Mouse (Mus musculus): ENCODE data around the gene Rnf43. TPM values are rescaled to one million over a fixed set of nuclear protein-coding genes. Genes with fewer than 3 reads are reported as not detected.

Rnf43 gene
- polyA plus RNA-seq, 1 experiment from 2014 or later = 0.70 TPM

GRCm38 (mm10) chr11:87751031-87751430, 88.5 kb downstream of the Rnf43 start:
- 32% methylated on average over 8 of the region's 8 CpGs for WGBS (ENCODE audit: missing documents)
- Histone ChIP-seq H3K4me3 (ENCODE audit: inconsistent target) (no peak overlapping the region), H3K27ac (peak overlapping the region; percentile 99), H3K36me3 (ENCODE audit: inconsistent target) (no peaks in the 10 kb centered on the region), H3K79me2 (ENCODE audit: inconsistent target) (peaks cover 41% of the 10 kb centered on the region)

- no peaks in the 10 kb centered on the region for H3K36me3 ChIP-seq (ENCODE audit: inconsistent target)
- 14% methylated on average over 4 of the region's 4 CpGs for WGBS (ENCODE audit: missing documents)
- peak overlapping the region; percentile 99 for H3K27ac ChIP-seq
These were observed 89.0 kb downstream of the Rnf43 start for GRCm38 (mm10) chr11:87751491-87751966.

GRCm38 (mm10) chr11:87752307-87752706, 89.8 kb downstream of the Rnf43 start:
- 81% methylated on average over 1 of the region's 1 CpGs for WGBS (ENCODE audit: missing documents)
- Histone ChIP-seq H3K27ac (peak overlapping the region; percentile 99), H3K36me3 (ENCODE audit: inconsistent target) (no peaks in the 10 kb centered on the region), H3K79me2 (ENCODE audit: inconsistent target) (peaks cover 54% of the 10 kb centered on the region), H3K4me3 (ENCODE audit: inconsistent target) (no peak overlapping the region)

More at GRCm38 (mm10) chr11:87751491-87751966, 89.0 kb downstream of the Rnf43 start:
- peaks cover 46% of the 10 kb centered on the region for H3K79me2 ChIP-seq (ENCODE audit: inconsistent target)
- H3K4me3 ChIP-seq (ENCODE audit: inconsistent target) = no peak overlapping the region

GRCm38 (mm10) chr11:87753255-87753654, 90.7 kb downstream of the Rnf43 start:
- no peak overlapping the region for H3K27ac ChIP-seq
- 54% methylated on average over 7 of the region's 8 CpGs for WGBS (ENCODE audit: missing documents)
- H3K4me3 ChIP-seq (ENCODE audit: inconsistent target) = no peak overlapping the region
- peaks cover 59% of the 10 kb centered on the region for H3K79me2 ChIP-seq (ENCODE audit: inconsistent target)
- H3K36me3 ChIP-seq (ENCODE audit: inconsistent target) = no peaks in the 10 kb centered on the region

GRCm38 (mm10) chr11:87753891-87754501, 91.5 kb downstream of the Rnf43 start:
- WGBS (ENCODE audit: missing documents) = 63% methylated on average over 5 of the region's 5 CpGs
- H3K79me2 ChIP-seq (ENCODE audit: inconsistent target) = peaks cover 59% of the 10 kb centered on the region
- H3K27ac ChIP-seq = peak overlapping the region; percentile 99
- H3K36me3 ChIP-seq (ENCODE audit: inconsistent target) = no peaks in the 10 kb centered on the region
- H3K4me3 ChIP-seq (ENCODE audit: inconsistent target) = no peak overlapping the region

GRCm38 (mm10) chr11:87754603-87755002, 92.1 kb downstream of the Rnf43 start:
- peak overlapping the region; percentile 99 for H3K27ac ChIP-seq
- peak overlapping the region; percentile 97; the same call in 1 of the 2 replicates for H3K4me3 ChIP-seq (ENCODE audit: inconsistent target)
- no peaks in the 10 kb centered on the region for H3K36me3 ChIP-seq (ENCODE audit: inconsistent target)
- peaks cover 59% of the 10 kb centered on the region for H3K79me2 ChIP-seq (ENCODE audit: inconsistent target)
- 0% methylated on average over 4 of the region's 5 CpGs for WGBS (ENCODE audit: missing documents)

- H3K79me2 ChIP-seq (ENCODE audit: inconsistent target) = peaks cover 59% of the 10 kb centered on the region
- WGBS (ENCODE audit: missing documents) = under 1% methylated on average over 17 of the region's 17 CpGs
- peak overlapping the region; percentile 99 for H3K27ac ChIP-seq
- H3K36me3 ChIP-seq (ENCODE audit: inconsistent target) = no peaks in the 10 kb centered on the region
- peak overlapping the region; percentile 97 for H3K4me3 ChIP-seq (ENCODE audit: inconsistent target)
These were observed 93.0 kb downstream of the Rnf43 start for GRCm38 (mm10) chr11:87755360-87756017.

- peak overlapping the region; percentile 97 for H3K4me3 ChIP-seq (ENCODE audit: inconsistent target)
- H3K79me2 ChIP-seq (ENCODE audit: inconsistent target) = peaks cover 59% of the 10 kb centered on the region
- WGBS (ENCODE audit: missing documents) = under 1% methylated on average over 15 of the region's 15 CpGs
- H3K27ac ChIP-seq = peak overlapping the region; percentile 99
- H3K36me3 ChIP-seq (ENCODE audit: inconsistent target) = no peaks in the 10 kb centered on the region
These were observed 93.8 kb downstream of the Rnf43 start for GRCm38 (mm10) chr11:87756251-87756820.

- peaks cover 51% of the 10 kb centered on the region for H3K79me2 ChIP-seq (ENCODE audit: inconsistent target)
- WGBS (ENCODE audit: missing documents) = 0% methylated on average over 22 of the region's 25 CpGs
- no peaks in the 10 kb centered on the region for H3K36me3 ChIP-seq (ENCODE audit: inconsistent target)
- H3K4me3 ChIP-seq (ENCODE audit: inconsistent target) = peak overlapping the region; percentile 97
- peak overlapping the region; percentile 99 for H3K27ac ChIP-seq
These were observed 94.8 kb downstream of the Rnf43 start for GRCm38 (mm10) chr11:87757001-87757954.

GRCm38 (mm10) chr11:87758161-87758911, 95.8 kb downstream of the Rnf43 start:
- Histone ChIP-seq H3K4me3 (ENCODE audit: inconsistent target) (peak overlapping the region; percentile 97; the same call in 1 of the 2 replicates), H3K36me3 (ENCODE audit: inconsistent target) (no peaks in the 10 kb centered on the region), H3K27ac (no peak overlapping the region), H3K79me2 (ENCODE audit: inconsistent target) (peaks cover 40% of the 10 kb centered on the region)
- 38% methylated on average over 7 of the region's 7 CpGs for WGBS (ENCODE audit: missing documents)

- H3K4me3 ChIP-seq (ENCODE audit: inconsistent target) = no peak overlapping the region
- no peaks in the 10 kb centered on the region for H3K36me3 ChIP-seq (ENCODE audit: inconsistent target)
- 11% methylated on average over 3 of the region's 4 CpGs for WGBS (ENCODE audit: missing documents)
- peaks cover 35% of the 10 kb centered on the region for H3K79me2 ChIP-seq (ENCODE audit: inconsistent target)
- H3K27ac ChIP-seq = no peak overlapping the region
These were observed 96.6 kb downstream of the Rnf43 start for GRCm38 (mm10) chr11:87758957-87759608.

GRCm38 (mm10) chr11:87759609-87760005, 97.1 kb downstream of the Rnf43 start:
- Histone ChIP-seq H3K36me3 (ENCODE audit: inconsistent target) (no peaks in the 10 kb centered on the region), H3K27ac (no peak overlapping the region), H3K79me2 (ENCODE audit: inconsistent target) (peaks cover 30% of the 10 kb centered on the region), H3K4me3 (ENCODE audit: inconsistent target) (no peak overlapping the region)
- WGBS (ENCODE audit: missing documents) = 0% methylated on average over 2 of the region's 3 CpGs
